Mouse (Mus musculus): Measurements from ENCODE around the gene Slco3a1. TPM values are rescaled to one million over a fixed set of nuclear protein-coding genes. Genes with fewer than 3 reads are reported as not detected.

The Slco3a1 gene
- polyA plus RNA-seq, 2 experiments = 0.69 to 1.1 TPM

GRCm38 (mm10) chr7:74501187-74501586 lies 53.4 kb downstream of the Slco3a1 start:
- no peak for ATAC-seq (ENCODE audit: insufficient read depth)
- H3K4me1 ChIP-seq (replicated peaks; ENCODE audit: control insufficient read depth in 2 of 2, insufficient read depth in 2 of 2, low read length in 1 of 2) = no peaks in the 10 kb centered on the region
- no peak overlapping the region for H3K27ac ChIP-seq
- H3K9me3 ChIP-seq (ENCODE audit: control insufficient read depth, low read length) = no peaks in the 10 kb centered on the region
- H3K4me3 ChIP-seq (ENCODE audit: insufficient read depth in 1 of 2, low read depth in 2 of 2, low read length in 2 of 2) = no peak overlapping the region
- H3K36me3 ChIP-seq (replicated peaks; ENCODE audit: control insufficient read depth, insufficient read depth, low read depth) = no peaks in the 10 kb centered on the region
- TF ChIP-seq EP300 (IDR thresholded peaks at IDR 0.05; ENCODE audit: low read depth) (no peak), CTCF (IDR thresholded peaks at IDR 0.05; ENCODE audit: low read depth) (no peak)
- no peaks in the 10 kb centered on the region for H3K27me3 ChIP-seq (ENCODE audit: control insufficient read depth, insufficient read depth, low read length)
- DNase-seq (ENCODE audit: low read depth in 3 of 3, low spot score in 3 of 3) = no peak
- H3K9ac ChIP-seq (replicated peaks) = no peak overlapping the region
- 67% methylated on average over 10 of the region's 10 CpGs for WGBS (ENCODE audit: insufficient replicate concordance)
- no peak overlapping the region for H3K4me2 ChIP-seq (ENCODE audit: low read depth)

- H3K4me3 ChIP-seq (ENCODE audit: insufficient read depth in 1 of 2, low read depth in 2 of 2, low read length in 2 of 2) = no peak overlapping the region
- ATAC-seq (ENCODE audit: insufficient read depth) (no peak), DNase-seq (ENCODE audit: low read depth in 3 of 3, low spot score in 3 of 3) (no peak)
- no peak overlapping the region for H3K9ac ChIP-seq (replicated peaks)
- no peaks in the 10 kb centered on the region for H3K9me3 ChIP-seq (ENCODE audit: control insufficient read depth, low read length)
- 72% methylated on average over 5 of the region's 5 CpGs for WGBS (ENCODE audit: insufficient replicate concordance)
- H3K4me2 ChIP-seq (ENCODE audit: low read depth) = no peak overlapping the region
- H3K4me1 ChIP-seq (replicated peaks; ENCODE audit: control insufficient read depth in 2 of 2, insufficient read depth in 2 of 2, low read length in 1 of 2) = no peaks in the 10 kb centered on the region
- no peaks in the 10 kb centered on the region for H3K27me3 ChIP-seq (ENCODE audit: control insufficient read depth, insufficient read depth, low read length)
- H3K36me3 ChIP-seq (replicated peaks; ENCODE audit: control insufficient read depth, insufficient read depth, low read depth) = no peaks in the 10 kb centered on the region
- H3K27ac ChIP-seq = no peak overlapping the region
- TF ChIP-seq CTCF (IDR thresholded peaks at IDR 0.05; ENCODE audit: low read depth) (no peak), EP300 (IDR thresholded peaks at IDR 0.05; ENCODE audit: low read depth) (no peak)
Observed at GRCm38 (mm10) chr7:74499470-74499869, 55.1 kb downstream of the Slco3a1 start.

GRCm38 (mm10) chr7:74498266-74498980 lies 56.2 kb downstream of the Slco3a1 start:
- no peaks in the 10 kb centered on the region for H3K27me3 ChIP-seq (ENCODE audit: control insufficient read depth, insufficient read depth, low read length)
- no peaks in the 10 kb centered on the region for H3K4me1 ChIP-seq (replicated peaks; ENCODE audit: control insufficient read depth in 2 of 2, insufficient read depth in 2 of 2, low read length in 1 of 2)
- no peak for ATAC-seq (ENCODE audit: insufficient read depth)
- no peak overlapping the region for H3K4me3 ChIP-seq (ENCODE audit: insufficient read depth in 1 of 2, low read depth in 2 of 2, low read length in 2 of 2)
- H3K9me3 ChIP-seq (ENCODE audit: control insufficient read depth, low read length) = no peaks in the 10 kb centered on the region
- no peak overlapping the region for H3K4me2 ChIP-seq (ENCODE audit: low read depth)
- TF ChIP-seq CTCF (IDR thresholded peaks at IDR 0.05; ENCODE audit: low read depth) (no peak), EP300 (IDR thresholded peaks at IDR 0.05; ENCODE audit: low read depth) (no peak)
- no peak overlapping the region for H3K27ac ChIP-seq
- WGBS (ENCODE audit: insufficient replicate concordance) = 66% methylated on average over 4 of the region's 4 CpGs
- H3K9ac ChIP-seq (replicated peaks) = no peak overlapping the region
- DNase-seq (ENCODE audit: low read depth in 3 of 3, low spot score in 3 of 3) = no peak
- H3K36me3 ChIP-seq (replicated peaks; ENCODE audit: control insufficient read depth, insufficient read depth, low read depth) = no peaks in the 10 kb centered on the region

GRCm38 (mm10) chr7:74497203-74497602 lies 57.4 kb downstream of the Slco3a1 start:
- no peaks in the 10 kb centered on the region for H3K9me3 ChIP-seq (ENCODE audit: control insufficient read depth, low read length)
- DNase-seq (ENCODE audit: low read depth in 3 of 3, low spot score in 3 of 3) (no peak), ATAC-seq (ENCODE audit: insufficient read depth) (no peak)
- no peak for TF ChIP-seq EP300 (IDR thresholded peaks at IDR 0.05; ENCODE audit: low read depth)
- TF ChIP-seq CTCF (IDR thresholded peaks at IDR 0.05; ENCODE audit: low read depth) = no peak
- H3K4me2 ChIP-seq (ENCODE audit: low read depth) = no peak overlapping the region
- H3K36me3 ChIP-seq (replicated peaks; ENCODE audit: control insufficient read depth, insufficient read depth, low read depth) = no peaks in the 10 kb centered on the region
- H3K4me1 ChIP-seq (replicated peaks; ENCODE audit: control insufficient read depth in 2 of 2, insufficient read depth in 2 of 2, low read length in 1 of 2) = no peaks in the 10 kb centered on the region
- no peak overlapping the region for H3K9ac ChIP-seq (replicated peaks)
- WGBS (ENCODE audit: insufficient replicate concordance) = 22% methylated on average over 2 of the region's 2 CpGs
- no peak overlapping the region for H3K27ac ChIP-seq
- H3K27me3 ChIP-seq (ENCODE audit: control insufficient read depth, insufficient read depth, low read length) = no peaks in the 10 kb centered on the region
- H3K4me3 ChIP-seq (ENCODE audit: insufficient read depth in 1 of 2, low read depth in 2 of 2, low read length in 2 of 2) = no peak overlapping the region

- no peak for TF ChIP-seq EP300 (IDR thresholded peaks at IDR 0.05; ENCODE audit: low read depth)
- no peak for TF ChIP-seq CTCF (IDR thresholded peaks at IDR 0.05; ENCODE audit: low read depth)
- DNase-seq (ENCODE audit: low read depth in 3 of 3, low spot score in 3 of 3) = no peak
- WGBS (ENCODE audit: insufficient replicate concordance) = 23% methylated on average over 2 of the region's 2 CpGs
- no peaks in the 10 kb centered on the region for H3K27me3 ChIP-seq (ENCODE audit: control insufficient read depth, insufficient read depth, low read length)
- no peaks in the 10 kb centered on the region for H3K36me3 ChIP-seq (replicated peaks; ENCODE audit: control insufficient read depth, insufficient read depth, low read depth)
- no peak overlapping the region for H3K4me3 ChIP-seq (ENCODE audit: insufficient read depth in 1 of 2, low read depth in 2 of 2, low read length in 2 of 2)
- no peak for ATAC-seq (ENCODE audit: insufficient read depth)
- H3K4me1 ChIP-seq (replicated peaks; ENCODE audit: control insufficient read depth in 2 of 2, insufficient read depth in 2 of 2, low read length in 1 of 2) = no peaks in the 10 kb centered on the region
- H3K4me2 ChIP-seq (ENCODE audit: low read depth) = no peak overlapping the region
- no peak overlapping the region for H3K9ac ChIP-seq (replicated peaks)
- no peak overlapping the region for H3K27ac ChIP-seq
- H3K9me3 ChIP-seq (ENCODE audit: control insufficient read depth, low read length) = no peaks in the 10 kb centered on the region
Observed at GRCm38 (mm10) chr7:74495451-74495850, 59.1 kb downstream of the Slco3a1 start.
